Mouse (Mus musculus): Measurements from ENCODE around the gene Myog. TPM values are rescaled to one million over a fixed set of nuclear protein-coding genes. Genes with fewer than 3 reads are reported as not detected.

The Myog gene
- not detected for polyA plus RNA-seq (2014; fragmentation: Illumina TruSeq; extraction: RNeasy Lipid Tissue Mini Kit (QIAGEN cat#74804); ENCODE audit: low read depth, low replicate concordance)

GRCm38 (mm10) chr1:134289598-134290099, at the start of gene Myog:
TSS of gene Myog (plus strand) at chr1:134289989.

DNA sequence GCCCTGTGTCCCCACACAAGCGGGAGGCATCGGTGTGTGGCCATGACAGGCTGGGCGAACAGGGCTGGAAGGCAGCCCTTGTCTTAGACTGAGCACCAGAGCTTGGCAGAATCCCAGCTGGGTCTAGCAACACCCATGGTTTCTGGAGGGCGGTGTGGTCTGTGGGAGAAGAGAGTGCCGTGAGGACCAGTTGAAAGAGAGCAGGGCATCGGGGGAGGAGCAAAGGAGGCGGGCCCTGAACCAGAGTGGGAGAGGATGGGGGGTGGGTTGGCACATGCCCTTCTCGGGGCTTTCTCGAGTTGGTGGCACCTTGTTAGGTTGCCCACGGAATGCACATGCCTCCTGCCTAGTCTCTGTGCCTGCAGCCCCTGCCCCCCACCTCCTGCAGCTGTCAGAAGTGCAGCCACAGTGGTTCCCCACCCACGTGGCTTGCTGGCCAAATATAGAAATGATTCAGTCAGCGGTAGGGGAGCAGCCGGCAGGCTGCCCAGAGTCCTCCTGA, 43.0 kb downstream of the Myog start, which contains the start of gene Ppfia4:
Gene Ppfia4, minus strand, starts transcription at position 159 of the 502 bp plus-strand sequence.

Other genes starting within 250 kb of the Myog start
- gene Btg2, start 210.9 kb upstream of the Myog start, polyA plus RNA-seq (2014; fragmentation: Illumina TruSeq; extraction: RNeasy Lipid Tissue Mini Kit (QIAGEN cat#74804); ENCODE audit: low read depth, low replicate concordance), result 46.4 TPM
- 0.17 TPM for gene Chit1, start 178.7 kb upstream of the Myog start, polyA plus RNA-seq (2014; fragmentation: Illumina TruSeq; extraction: RNeasy Lipid Tissue Mini Kit (QIAGEN cat#74804); ENCODE audit: low read depth, low replicate concordance)
- gene Chil1, start 107.8 kb upstream of the Myog start, polyA plus RNA-seq (2014; fragmentation: Illumina TruSeq; extraction: RNeasy Lipid Tissue Mini Kit (QIAGEN cat#74804); ENCODE audit: low read depth, low replicate concordance), result 0.86 TPM
- gene Mybph, start 96.5 kb upstream of the Myog start, polyA plus RNA-seq (2014; fragmentation: Illumina TruSeq; extraction: RNeasy Lipid Tissue Mini Kit (QIAGEN cat#74804); ENCODE audit: low read depth, low replicate concordance), result not detected
- gene Adora1, start 54.6 kb upstream of the Myog start, polyA plus RNA-seq (2014; fragmentation: Illumina TruSeq; extraction: RNeasy Lipid Tissue Mini Kit (QIAGEN cat#74804); ENCODE audit: low read depth, low replicate concordance), result 26.5 TPM
- gene Ppfia4, start 42.9 kb downstream of the Myog start, polyA plus RNA-seq (2014; fragmentation: Illumina TruSeq; extraction: RNeasy Lipid Tissue Mini Kit (QIAGEN cat#74804); ENCODE audit: low read depth, low replicate concordance), result 2.8 TPM
- gene Tmem183a, start 72.0 kb downstream of the Myog start, polyA plus RNA-seq (2014; fragmentation: Illumina TruSeq; extraction: RNeasy Lipid Tissue Mini Kit (QIAGEN cat#74804); ENCODE audit: low read depth, low replicate concordance), result 41.2 TPM
- gene 4933406M09Rik, start 96.0 kb downstream of the Myog start, polyA plus RNA-seq (2014; fragmentation: Illumina TruSeq; extraction: RNeasy Lipid Tissue Mini Kit (QIAGEN cat#74804); ENCODE audit: low read depth, low replicate concordance), result 0.45 TPM
- 34.4 TPM for gene Cyb5r1, start 115.6 kb downstream of the Myog start, polyA plus RNA-seq (2014; fragmentation: Illumina TruSeq; extraction: RNeasy Lipid Tissue Mini Kit (QIAGEN cat#74804); ENCODE audit: low read depth, low replicate concordance)
- gene Adipor1, start 125.4 kb downstream of the Myog start, polyA plus RNA-seq (2014; fragmentation: Illumina TruSeq; extraction: RNeasy Lipid Tissue Mini Kit (QIAGEN cat#74804); ENCODE audit: low read depth, low replicate concordance), result 99.6 TPM
- gene Klhl12, start 165.5 kb downstream of the Myog start, polyA plus RNA-seq (2014; fragmentation: Illumina TruSeq; extraction: RNeasy Lipid Tissue Mini Kit (QIAGEN cat#74804); ENCODE audit: low read depth, low replicate concordance), result 24.2 TPM
- gene Rabif, start 204.7 kb downstream of the Myog start, polyA plus RNA-seq (2014; fragmentation: Illumina TruSeq; extraction: RNeasy Lipid Tissue Mini Kit (QIAGEN cat#74804); ENCODE audit: low read depth, low replicate concordance), result 17.9 TPM